Mouse (Mus musculus) B cell, adult 67 days (primary cell): ENCODE measurements around the gene Gpatch4. TPM values are rescaled to one million over a fixed set of nuclear protein-coding genes. Genes with fewer than 3 reads are reported as not detected.

ENCODE experiments used
- total RNA-seq, 2 experiments: library from RNA; stranded (reverse); gene quantifications; 4 replicates each; pipeline ENCODE4 v1.2.4; 2023

Gene Gpatch4
- total RNA-seq: 10 to 100 TPM; 15.8 to 15.9 TPM

GRCm38 (mm10) chr3:88042661-88043421 is at the start of gene Gpatch4:
Gene Gpatch4 (plus strand): TSS chr3:88043108.

GRCm38 (mm10) chr3:88000181-88000580 is 42.7 kb upstream of the Gpatch4 start, which contains the start of gene Bcan:
Gene Bcan (minus strand): TSS chr3:88000230.

GRCm38 (mm10) chr3:88027434-88028186 is 15.3 kb upstream of the Gpatch4 start, which contains the start of gene Hapln2:
Gene Hapln2 (minus strand): TSS chr3:88027583.

GRCm38 (mm10) chr3:88057902-88058696 is 15.2 kb downstream of the Gpatch4 start, which contains the start of gene Naxe:
Gene Naxe (minus strand): TSS chr3:88058495.

GRCm38 (mm10) chr3:88078204-88078603 is 35.3 kb downstream of the Gpatch4 start, which contains the start of gene Ttc24:
Gene Ttc24 (minus strand): TSS chr3:88078304.

GRCm38 (mm10) chr3:88081345-88082223 is 38.7 kb downstream of the Gpatch4 start, which contains the start of gene Iqgap3:
Gene Iqgap3 (plus strand): TSS chr3:88081971.

Other genes starting within 250 kb of the Gpatch4 start
- gene Ntrk1, start 247.9 kb upstream of the Gpatch4 start, total RNA-seq: not detected
- gene Insrr, start 246.2 kb upstream of the Gpatch4 start, total RNA-seq: under 1 TPM in 1 of 2 experiments, not detected in 1; 0.12 TPM
- 10 to 100 TPM; 22.3 to 30.3 TPM for gene Pear1, start 218.8 kb upstream of the Gpatch4 start, total RNA-seq
- gene Sh2d2a, start 196.4 kb upstream of the Gpatch4 start, total RNA-seq: 10 to 100 TPM; 29.2 to 32.6 TPM
- 10 to 100 TPM; 56.5 to 62.3 TPM for gene Prcc, start 157.5 kb upstream of the Gpatch4 start, total RNA-seq
- gene Hdgf, start 136.8 kb upstream of the Gpatch4 start, total RNA-seq: 10 to 100 TPM; 83.0 to 85.0 TPM
- 100 to 1,000 TPM; 134 to 154 TPM for gene Mrpl24, start 123.6 kb upstream of the Gpatch4 start, total RNA-seq
- 10 to 100 TPM; 65.3 to 67.4 TPM for gene Isg20l2, start 112.8 kb upstream of the Gpatch4 start, total RNA-seq
- gene Rrnad1, start 112.4 kb upstream of the Gpatch4 start, total RNA-seq: 10 to 100 TPM; 41.3 to 46.0 TPM
- gene Crabp2, start 94.4 kb upstream of the Gpatch4 start, total RNA-seq: 1 to 10 TPM in 1 of 2 experiments, not detected in 1; 3.1 TPM
- gene Nes, start 72.0 kb upstream of the Gpatch4 start, total RNA-seq: not detected
- not detected for gene Bcan, start 42.9 kb upstream of the Gpatch4 start, total RNA-seq
- not detected for gene Hapln2, start 15.5 kb upstream of the Gpatch4 start, total RNA-seq
- gene Naxe, start 15.4 kb downstream of the Gpatch4 start, total RNA-seq: 10 to 100 TPM; 38.3 to 38.9 TPM
- not detected for gene Ttc24, start 35.2 kb downstream of the Gpatch4 start, total RNA-seq
- under 1 TPM; 0.27 to 0.32 TPM for gene Iqgap3, start 38.9 kb downstream of the Gpatch4 start, total RNA-seq
- 100 to 1,000 TPM; 280 to 371 TPM for gene Mef2d, start 99.3 kb downstream of the Gpatch4 start, total RNA-seq
- gene Rhbg, start 211.6 kb downstream of the Gpatch4 start, total RNA-seq: not detected
- under 1 TPM in 1 of 2 experiments, not detected in 1; 0.47 TPM for gene Gm38392, start 244.1 kb downstream of the Gpatch4 start, total RNA-seq